Mouse (Mus musculus) gastrocnemius, postnatal 10 days (tissue): ENCODE results near the gene Xrcc5. TPM values are rescaled to one million over a fixed set of nuclear protein-coding genes. Genes with fewer than 3 reads are reported as not detected.

Source experiments
- DNase-seq: peaks from one replicate; pipeline ENCODE4 v3.0.0; 2021; ENCODE audit warnings: mixed read lengths
- long read RNA-seq, 2 experiments: library from polyadenylated mRNA; stranded (forward); transcript quantifications; one replicate each; pipeline ENCODE4 v2.0.0; 2021
- total RNA-seq, 2 experiments: library from RNA; stranded (reverse); gene quantifications; 2 replicates each; pipeline ENCODE4 v1.2.3; 2021

The Xrcc5 gene
- total RNA-seq = 10 to 100 TPM; 23.9 to 24.9 TPM
- long read RNA-seq, experiment 1, transcript Xrcc5-201 (21 exons, 2,555 nt) = major isoform, 30 of 36 reads
- long read RNA-seq, experiment 1, partial matches to known transcripts = 1 of 36 reads
- long read RNA-seq, experiment 1, other reads (novel, unspliced or antisense) = 5 of 36 reads
- long read RNA-seq, experiment 2, transcript Xrcc5-201 (21 exons, 2,555 nt) = major isoform, 28 of 34 reads
- long read RNA-seq, experiment 2, partial matches to known transcripts = 2 of 34 reads
- long read RNA-seq, experiment 2, other reads (novel, unspliced or antisense) = 4 of 34 reads

- peak; percentile 84 for DNase-seq
Observed at GRCm38 (mm10) chr1:72307317-72307798, at the start of gene Xrcc5. TSS of gene Xrcc5 (plus strand) at chr1:72307421.

GRCm38 (mm10) chr1:72263099-72263498 lies 44.1 kb upstream of the Xrcc5 start:
- DNase-seq = no peak

- no peak for DNase-seq
Observed at GRCm38 (mm10) chr1:72278085-72278484, 29.1 kb upstream of the Xrcc5 start.

DNA sequence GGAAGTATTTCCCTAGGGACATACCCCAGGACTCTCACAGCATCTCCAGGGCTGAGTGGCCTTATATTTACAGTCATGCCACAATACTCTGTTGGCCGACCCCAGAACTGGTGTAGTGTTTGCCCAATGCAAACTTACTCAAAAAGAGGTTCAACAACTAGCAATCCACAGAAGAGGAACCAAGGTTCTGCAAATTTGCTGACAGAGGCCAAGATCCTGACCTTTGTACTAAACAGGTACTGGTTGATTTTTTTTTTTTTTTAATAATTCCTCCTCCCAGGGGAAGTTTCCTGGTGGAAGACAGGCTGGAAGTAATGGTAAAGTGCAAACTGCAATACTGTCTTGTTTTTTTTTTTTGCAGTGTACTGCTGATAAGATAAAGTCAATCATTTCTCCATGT lies 24.6 kb upstream of the Xrcc5 start:
- DNase-seq = no peak

DNA sequence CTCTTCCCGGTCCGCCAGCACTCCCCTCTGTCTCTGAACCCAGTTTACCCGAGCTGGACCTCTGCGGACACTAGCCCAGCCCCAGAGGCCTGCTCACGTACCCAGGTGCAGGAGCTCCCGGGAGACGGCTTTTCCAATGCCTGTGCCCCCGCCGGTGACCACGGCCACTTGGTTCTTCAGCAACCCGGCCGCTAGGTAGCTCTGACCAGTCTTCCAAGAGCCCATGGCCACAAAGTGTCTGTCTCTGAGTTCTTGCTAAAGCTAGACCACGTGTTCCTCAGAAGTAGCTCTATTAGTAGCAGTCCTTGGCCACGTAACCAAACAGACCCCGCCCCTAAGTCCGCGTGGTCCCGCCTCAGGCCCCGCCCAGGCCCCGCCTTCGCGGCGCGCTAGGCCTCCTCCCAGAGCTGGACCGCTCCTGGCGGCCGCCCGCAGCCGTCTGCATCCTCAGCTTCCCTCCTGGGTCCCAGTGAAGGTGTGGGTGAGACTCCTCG lies 23.2 kb upstream of the Xrcc5 start, which contains the start of the genes Pecr and Tmem169:
Pecr (minus strand) TSS at position 323 of the 494 bp plus-strand sequence.
Tmem169 (plus strand) TSS at position 378 of the 494 bp plus-strand sequence.
- peak; percentile 95 for DNase-seq

- no peak for DNase-seq
Observed at GRCm38 (mm10) chr1:72284539-72284938, 22.7 kb upstream of the Xrcc5 start.

- no peak for DNase-seq
Observed at GRCm38 (mm10) chr1:72286904-72287303, 20.3 kb upstream of the Xrcc5 start.

DNA sequence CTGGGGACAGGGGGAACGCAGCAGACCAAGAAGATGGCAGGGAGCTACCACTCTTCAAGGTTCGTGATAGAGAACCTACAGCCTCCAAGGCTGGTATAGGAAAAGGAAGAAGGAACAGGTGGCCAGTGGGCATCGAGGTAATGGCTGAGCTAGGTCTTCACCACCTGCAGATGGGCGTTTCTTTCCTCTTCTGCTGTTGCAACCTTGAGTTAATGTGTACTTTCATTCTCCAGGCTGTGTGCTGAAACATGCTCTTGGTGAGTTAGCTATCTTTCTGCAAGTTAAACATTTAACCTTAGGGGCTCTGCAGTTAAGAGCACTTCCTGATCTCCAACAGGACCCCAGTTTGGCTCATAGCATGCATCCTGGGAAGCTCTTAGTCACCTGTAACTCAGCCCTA lies 19.3 kb upstream of the Xrcc5 start:
- DNase-seq = no peak

DNA sequence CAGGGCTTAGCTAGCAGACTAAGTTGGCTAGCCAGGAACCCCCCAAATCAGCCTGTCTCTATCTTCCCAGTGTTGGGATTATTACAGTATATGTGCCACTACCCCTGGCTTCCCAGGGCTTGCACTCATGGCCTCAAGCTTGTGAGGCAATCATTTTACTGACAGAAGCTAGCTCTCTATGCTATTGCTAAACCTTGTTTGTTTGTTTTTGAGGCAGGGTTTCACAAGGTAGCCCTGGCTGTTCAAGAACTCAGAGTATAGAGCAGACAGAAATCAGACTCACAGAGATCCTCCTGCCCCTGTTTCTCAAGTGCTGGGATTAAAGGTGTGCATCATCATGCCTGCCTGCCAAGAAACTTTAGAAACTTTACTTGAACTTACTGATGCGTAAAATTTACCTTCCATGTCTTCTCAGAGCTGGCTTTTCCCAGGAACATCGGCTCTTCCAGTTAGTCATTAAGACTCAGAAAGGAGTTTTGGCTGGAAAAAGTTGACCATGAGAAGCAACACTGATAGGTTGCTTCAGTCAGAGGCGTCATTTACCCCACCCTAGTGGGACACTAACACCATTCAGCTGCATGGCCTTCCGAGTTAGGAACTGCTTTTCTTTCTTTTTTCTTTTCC lies 18.6 kb upstream of the Xrcc5 start:
- no peak for DNase-seq

DNA sequence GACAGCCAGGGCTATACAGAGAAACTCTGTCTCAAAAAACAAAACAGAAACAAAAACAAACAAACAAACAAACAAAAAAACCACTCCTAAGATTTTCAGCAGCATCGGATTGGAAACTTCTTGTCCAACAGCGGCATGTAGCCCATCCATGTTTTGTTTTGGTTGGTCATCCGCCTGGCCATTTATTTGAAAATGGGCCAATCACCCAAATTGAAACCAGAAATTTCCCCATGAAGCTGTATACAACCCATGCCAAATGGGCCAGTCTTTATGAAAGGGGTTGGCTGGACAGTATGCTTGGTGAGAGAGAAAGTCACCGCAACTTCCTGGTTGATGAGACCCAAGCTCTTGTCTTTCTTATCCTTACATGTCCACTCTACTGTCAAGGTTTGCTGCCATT lies 16.3 kb upstream of the Xrcc5 start:
- no peak for DNase-seq

GRCm38 (mm10) chr1:72291421-72291820 lies 15.8 kb upstream of the Xrcc5 start:
- DNase-seq = no peak

DNA sequence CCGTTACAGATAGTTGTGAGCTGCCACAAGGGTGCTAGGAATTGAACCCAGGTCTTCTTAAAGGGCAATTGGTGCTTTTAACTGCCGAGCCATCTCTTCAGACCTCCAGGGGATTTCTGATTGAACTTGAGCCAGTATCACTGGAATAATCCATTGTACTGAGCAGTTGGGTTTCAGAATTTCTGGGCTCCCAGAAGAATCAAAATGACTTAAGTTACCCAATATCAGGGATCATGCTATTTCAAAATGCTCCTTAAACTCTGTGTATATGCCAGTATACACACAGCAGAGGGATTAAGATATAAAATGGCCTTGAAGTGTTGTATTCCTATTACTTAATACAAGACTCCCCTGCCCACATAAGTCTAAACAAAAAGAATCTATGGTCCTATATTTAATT lies 15.3 kb upstream of the Xrcc5 start:
- no peak for DNase-seq

- no peak for DNase-seq
Observed at GRCm38 (mm10) chr1:72293869-72294663, 13.2 kb upstream of the Xrcc5 start.

DNA sequence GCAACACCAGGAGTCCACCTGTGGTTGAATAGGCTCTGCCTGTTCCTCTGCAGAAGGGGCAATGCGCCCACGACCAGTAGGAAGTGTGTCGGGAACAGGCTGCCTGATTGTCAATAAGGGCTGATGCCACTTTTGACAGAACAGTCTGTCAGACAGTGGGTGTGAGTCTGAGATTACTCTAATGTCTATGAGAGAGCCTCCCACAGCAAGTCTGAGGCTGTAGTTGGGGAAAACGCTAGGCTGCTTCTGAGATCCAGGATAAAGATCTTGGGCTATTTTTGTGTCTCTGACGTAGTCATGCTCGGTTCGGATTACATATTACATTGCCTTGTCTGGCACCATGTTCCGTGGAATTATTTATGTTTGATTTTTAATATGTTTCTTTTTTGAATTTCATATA lies 11.5 kb upstream of the Xrcc5 start:
- no peak for DNase-seq

DNA sequence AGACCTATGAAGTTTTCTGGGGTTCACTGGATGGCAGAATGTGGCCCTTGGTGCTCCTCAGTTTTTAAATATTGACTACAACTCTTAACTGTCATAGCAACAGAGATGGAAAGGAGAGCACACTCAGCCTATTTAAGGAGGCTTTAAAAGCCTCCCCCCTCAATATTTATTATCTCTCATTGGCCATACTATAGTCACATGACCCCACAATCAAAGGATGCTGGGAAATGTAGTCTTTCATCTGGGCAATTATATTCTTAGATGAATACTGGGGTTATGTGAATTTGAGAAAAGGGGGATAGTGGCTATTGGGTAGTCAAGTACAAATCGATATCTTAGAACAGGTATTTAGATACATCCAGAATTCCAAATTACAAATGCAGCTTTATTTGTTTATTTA lies 5.4 kb upstream of the Xrcc5 start:
- DNase-seq = no peak

GRCm38 (mm10) chr1:72306241-72306640 lies 980 bp upstream of the Xrcc5 start:
- no peak for DNase-seq

GRCm38 (mm10) chr1:72306679-72307181 lies 491 bp upstream of the Xrcc5 start:
- DNase-seq = peak; percentile 28

- no peak for DNase-seq
Observed at GRCm38 (mm10) chr1:72308919-72309318, 1.7 kb downstream of the Xrcc5 start.

GRCm38 (mm10) chr1:72309744-72310424 lies 2.7 kb downstream of the Xrcc5 start:
- no peak for DNase-seq

DNA sequence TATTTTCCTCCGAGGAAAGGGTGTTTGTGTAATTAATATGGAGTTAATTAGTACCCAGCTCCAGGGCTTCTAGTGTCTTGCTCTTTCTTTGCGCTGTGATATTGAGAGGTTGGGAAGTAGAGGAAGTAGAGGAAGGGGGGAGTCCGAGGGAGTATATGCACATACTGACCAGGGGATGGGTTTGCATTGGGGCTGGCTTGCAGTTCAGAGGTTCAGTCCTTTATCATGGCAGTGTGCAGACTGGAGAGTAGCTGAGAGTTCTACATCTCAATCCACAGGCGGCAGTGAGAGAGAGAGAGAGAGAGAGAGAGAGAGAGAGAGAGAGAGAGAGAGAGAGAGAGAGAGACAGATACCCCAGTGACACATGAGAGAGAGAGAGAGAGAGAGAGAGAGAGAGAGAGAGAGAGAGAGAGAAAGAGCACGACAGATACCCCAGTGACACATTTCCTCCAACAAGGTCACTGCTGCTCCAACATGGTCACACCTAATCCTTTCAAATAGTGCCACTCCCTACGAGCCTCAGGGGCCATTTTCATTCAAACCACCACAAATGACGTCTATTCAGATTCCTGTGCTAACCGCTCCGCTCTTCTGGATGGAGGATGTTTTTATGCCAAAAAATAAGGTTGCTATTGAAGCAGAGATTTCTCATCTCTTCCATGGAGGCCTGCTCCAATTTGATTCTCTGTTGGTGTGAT lies 5.6 kb downstream of the Xrcc5 start:
- DNase-seq = no peak

GRCm38 (mm10) chr1:72313399-72314039 lies 6.3 kb downstream of the Xrcc5 start:
- DNase-seq = no peak
